Mouse (Mus musculus): ENCODE results near the gene Capn1. TPM values are rescaled to one million over a fixed set of nuclear protein-coding genes. Genes with fewer than 3 reads are reported as not detected.

Gene Capn1
- total and polyA plus RNA-seq, 3 experiments, result 38.5 to 168 (median 55.5) TPM

- Histone ChIP-seq H3K27me3 (ENCODE audit: insufficient read depth, low read length) (no peaks in the 10 kb centered on the region), H3K4me3 (ENCODE audit: low read depth, low read length) (peak overlapping the region; percentile 80), H3K36me3 (replicated peaks) (peaks cover 19% of the 10 kb centered on the region), H3K9me3 (replicated peaks) (no peaks in the 10 kb centered on the region), H3K4me1 (ENCODE audit: insufficient read depth, low read depth, low read length) (peaks cover 75% of the 10 kb centered on the region)
- DNase-seq (ENCODE audit: low spot score) (no peak), ATAC-seq (ENCODE audit: extremely low read depth, insufficient number of reproducible peaks, low FRiP score, poor library complexity, severe bottlenecking) (no peak)
- no peak for TF ChIP-seq POLR2AphosphoS5 (IDR thresholded peaks at IDR 0.05; ENCODE audit: insufficient replicate concordance, low read depth, low read length)
- no peak for TF ChIP-seq TAL1 (conservative IDR thresholded peaks at IDR 0.05; ENCODE audit: low read depth, low read length)
- TF ChIP-seq GATA1 (IDR thresholded peaks at IDR 0.05; ENCODE audit: borderline replicate concordance, low read length), result no peak
- TF ChIP-seq CTCF (IDR thresholded peaks at IDR 0.05; ENCODE audit: low read depth, low read length), result no peak
- TF ChIP-seq GATA2 (IDR thresholded peaks at IDR 0.05; ENCODE audit: borderline replicate concordance, low read depth, low read length), result no peak
These were observed 50.9 kb downstream of the Capn1 start for GRCm38 (mm10) chr19:5964804-5965203.

- peaks cover 26% of the 10 kb centered on the region for H3K36me3 ChIP-seq (replicated peaks)
- peak within 1 kb of the TSS; percentile 80 for H3K4me3 ChIP-seq (ENCODE audit: low read depth, low read length)
- H3K4me1 ChIP-seq (ENCODE audit: insufficient read depth, low read depth, low read length), result peaks cover 69% of the 10 kb centered on the region
- TF ChIP-seq GATA2 (IDR thresholded peaks at IDR 0.05; ENCODE audit: borderline replicate concordance, low read depth, low read length) (no peak), POLR2AphosphoS5 (IDR thresholded peaks at IDR 0.05; ENCODE audit: insufficient replicate concordance, low read depth, low read length) (no peak), CTCF (IDR thresholded peaks at IDR 0.05; ENCODE audit: low read depth, low read length) (no peak), TAL1 (conservative IDR thresholded peaks at IDR 0.05; ENCODE audit: low read depth, low read length) (no peak), GATA1 (IDR thresholded peaks at IDR 0.05; ENCODE audit: borderline replicate concordance, low read length) (no peak)
- DNase-seq (ENCODE audit: low spot score) (peak; percentile 84), ATAC-seq (ENCODE audit: extremely low read depth, insufficient number of reproducible peaks, low FRiP score, poor library complexity, severe bottlenecking) (peak; percentile 16; the same call in 1 of the 2 replicates)
- no peaks in the 10 kb centered on the region for H3K27me3 ChIP-seq (ENCODE audit: insufficient read depth, low read length)
- no peaks in the 10 kb centered on the region for H3K9me3 ChIP-seq (replicated peaks)
These were observed 51.7 kb downstream of the Capn1 start, which contains the start of gene Pola2 for GRCm38 (mm10) chr19:5963883-5964562. Gene Pola2, minus strand, starts transcription at chr19:5964202.

DNA sequence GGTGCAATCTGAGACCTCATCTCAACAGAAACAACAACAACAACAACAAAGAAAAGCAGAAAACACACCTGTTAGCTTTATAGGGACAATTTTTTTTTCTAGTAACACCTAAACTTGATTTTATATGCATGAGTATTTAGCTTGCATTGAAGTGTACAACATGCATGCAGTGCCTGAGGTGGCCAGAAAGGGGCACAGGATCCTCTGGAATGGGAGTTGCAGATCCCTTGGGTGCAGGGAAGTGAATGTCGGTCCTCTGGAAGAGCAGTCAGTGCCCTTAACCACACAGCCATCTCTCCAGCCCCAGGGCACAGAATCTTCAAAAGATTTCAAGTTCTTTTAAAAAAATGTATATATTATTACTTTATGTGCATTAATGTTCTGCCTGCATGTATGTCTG is 53.0 kb downstream of the Capn1 start:
- Histone ChIP-seq H3K9me3 (replicated peaks) (no peaks in the 10 kb centered on the region), H3K4me3 (ENCODE audit: low read depth, low read length) (peak overlapping the region; percentile 80), H3K27me3 (ENCODE audit: insufficient read depth, low read length) (no peaks in the 10 kb centered on the region), H3K36me3 (replicated peaks) (peaks cover 40% of the 10 kb centered on the region), H3K4me1 (ENCODE audit: insufficient read depth, low read depth, low read length) (peaks cover 55% of the 10 kb centered on the region)
- TF ChIP-seq POLR2AphosphoS5 (IDR thresholded peaks at IDR 0.05; ENCODE audit: insufficient replicate concordance, low read depth, low read length), result no peak
- TF ChIP-seq TAL1 (conservative IDR thresholded peaks at IDR 0.05; ENCODE audit: low read depth, low read length), result no peak
- no peak for TF ChIP-seq CTCF (IDR thresholded peaks at IDR 0.05; ENCODE audit: low read depth, low read length)
- TF ChIP-seq GATA1 (IDR thresholded peaks at IDR 0.05; ENCODE audit: borderline replicate concordance, low read length), result no peak
- TF ChIP-seq GATA2 (IDR thresholded peaks at IDR 0.05; ENCODE audit: borderline replicate concordance, low read depth, low read length), result no peak
- no peak for DNase-seq (ENCODE audit: low spot score)
- ATAC-seq (ENCODE audit: extremely low read depth, insufficient number of reproducible peaks, low FRiP score, poor library complexity, severe bottlenecking), result no peak

DNA sequence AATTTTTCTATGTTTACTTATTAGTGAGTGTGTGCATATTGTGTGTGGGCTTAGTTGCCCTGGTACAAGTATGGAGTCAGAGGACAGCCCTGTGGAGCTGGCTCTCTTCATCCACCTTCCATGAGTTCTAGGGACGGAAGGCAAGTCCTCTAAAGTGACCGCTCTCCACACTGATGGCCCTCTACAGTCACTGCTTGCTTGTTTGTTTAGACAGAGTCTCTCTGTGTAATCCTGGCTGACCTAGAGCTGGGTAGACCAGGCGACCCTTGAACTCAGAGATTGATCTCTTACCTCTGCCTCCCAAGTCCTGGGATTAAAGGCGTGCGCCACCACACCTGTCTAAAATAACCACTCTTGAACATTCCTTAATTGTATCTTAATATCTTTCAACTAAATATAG is 58.3 kb downstream of the Capn1 start:
- Histone ChIP-seq H3K9me3 (replicated peaks) (no peaks in the 10 kb centered on the region), H3K4me1 (ENCODE audit: insufficient read depth, low read depth, low read length) (peaks cover 23% of the 10 kb centered on the region), H3K4me3 (ENCODE audit: low read depth, low read length) (no peak overlapping the region), H3K36me3 (replicated peaks) (peaks cover 92% of the 10 kb centered on the region), H3K27me3 (ENCODE audit: insufficient read depth, low read length) (no peaks in the 10 kb centered on the region)
- no peak for TF ChIP-seq TAL1 (conservative IDR thresholded peaks at IDR 0.05; ENCODE audit: low read depth, low read length)
- TF ChIP-seq POLR2AphosphoS5 (IDR thresholded peaks at IDR 0.05; ENCODE audit: insufficient replicate concordance, low read depth, low read length), result no peak
- no peak for TF ChIP-seq CTCF (IDR thresholded peaks at IDR 0.05; ENCODE audit: low read depth, low read length)
- TF ChIP-seq GATA2 (IDR thresholded peaks at IDR 0.05; ENCODE audit: borderline replicate concordance, low read depth, low read length), result no peak
- TF ChIP-seq GATA1 (IDR thresholded peaks at IDR 0.05; ENCODE audit: borderline replicate concordance, low read length), result no peak
- no peak for DNase-seq (ENCODE audit: low spot score)
- ATAC-seq (ENCODE audit: extremely low read depth, insufficient number of reproducible peaks, low FRiP score, poor library complexity, severe bottlenecking), result no peak

DNA sequence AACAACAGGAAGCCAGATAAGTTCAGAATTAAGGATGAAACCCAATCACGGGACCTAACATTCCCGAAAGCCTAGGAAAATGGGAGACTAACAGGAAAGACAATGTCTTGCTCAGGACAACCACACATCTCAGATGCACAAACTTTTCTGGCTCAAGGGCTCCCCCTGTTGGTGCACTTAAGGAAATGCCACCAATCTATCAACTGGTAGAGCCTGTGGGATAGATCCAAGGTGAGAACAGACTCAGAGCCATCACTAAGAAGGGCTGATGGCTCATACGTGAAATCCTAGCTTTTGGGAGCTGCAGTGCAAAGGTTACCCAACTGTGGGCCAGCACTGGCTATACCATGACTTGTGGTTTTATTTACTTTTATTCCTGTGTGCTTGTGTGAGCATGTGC is 59.0 kb downstream of the Capn1 start:
- Histone ChIP-seq H3K27me3 (ENCODE audit: insufficient read depth, low read length) (no peaks in the 10 kb centered on the region), H3K4me1 (ENCODE audit: insufficient read depth, low read depth, low read length) (peaks cover 19% of the 10 kb centered on the region), H3K4me3 (ENCODE audit: low read depth, low read length) (no peak overlapping the region), H3K9me3 (replicated peaks) (no peaks in the 10 kb centered on the region), H3K36me3 (replicated peaks) (peaks cover 96% of the 10 kb centered on the region)
- TF ChIP-seq TAL1 (conservative IDR thresholded peaks at IDR 0.05; ENCODE audit: low read depth, low read length) (no peak), CTCF (IDR thresholded peaks at IDR 0.05; ENCODE audit: low read depth, low read length) (peak; percentile 80)
- DNase-seq (ENCODE audit: low spot score) (peak; percentile 64), ATAC-seq (ENCODE audit: extremely low read depth, insufficient number of reproducible peaks, low FRiP score, poor library complexity, severe bottlenecking) (no peak)

DNA sequence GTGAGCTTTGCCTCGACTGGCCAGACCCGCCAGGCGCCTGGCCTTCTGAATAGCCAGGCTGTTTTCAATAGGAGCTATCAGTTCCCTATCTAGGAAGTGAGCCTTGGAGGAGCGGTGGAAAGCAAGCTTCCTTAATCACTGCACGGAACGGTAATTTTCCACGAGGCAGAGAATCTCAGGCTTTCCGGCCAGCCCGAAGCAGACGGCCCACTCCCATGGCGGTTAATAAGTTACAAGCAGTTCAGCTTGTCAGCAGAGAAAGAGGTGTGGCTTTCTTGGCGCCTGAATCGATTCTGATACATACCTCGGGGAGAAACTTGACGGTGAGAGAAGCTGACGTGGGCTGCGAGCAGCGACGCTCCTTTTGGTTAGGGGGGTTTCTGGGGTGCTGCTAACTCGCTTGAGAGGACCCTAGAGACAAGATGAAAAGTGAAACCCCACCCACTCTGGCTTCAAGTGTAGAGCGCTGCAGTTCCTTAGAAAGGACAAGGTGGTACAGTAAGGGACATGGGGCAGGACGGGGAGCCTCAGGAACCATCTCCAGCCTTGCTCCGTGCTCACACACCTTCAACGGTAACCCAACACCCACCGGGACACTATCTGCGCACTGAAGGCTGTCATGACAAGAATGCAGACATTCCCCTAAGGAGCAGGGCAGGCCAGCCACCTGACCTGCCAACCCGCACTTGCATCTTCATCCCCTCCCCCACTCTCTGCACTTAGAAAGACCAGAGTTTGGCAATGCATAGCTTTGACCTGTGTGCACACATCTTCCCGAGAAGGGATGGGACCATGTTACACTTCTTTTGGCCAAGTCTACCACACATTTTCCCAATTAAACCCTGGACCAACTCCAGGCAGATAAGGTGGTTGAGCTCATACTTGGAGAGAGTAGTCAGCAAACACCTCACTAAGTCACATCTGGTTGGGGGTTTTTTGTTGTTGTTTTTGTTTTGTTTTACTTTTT is 59.7 kb downstream of the Capn1 start:
- Histone ChIP-seq H3K4me1 (ENCODE audit: insufficient read depth, low read depth, low read length) (peaks cover 12% of the 10 kb centered on the region), H3K4me3 (ENCODE audit: low read depth, low read length) (no peak overlapping the region), H3K36me3 (replicated peaks) (peaks cover 96% of the 10 kb centered on the region), H3K9me3 (replicated peaks) (no peaks in the 10 kb centered on the region), H3K27me3 (ENCODE audit: insufficient read depth, low read length) (no peaks in the 10 kb centered on the region)
- ATAC-seq (ENCODE audit: extremely low read depth, insufficient number of reproducible peaks, low FRiP score, poor library complexity, severe bottlenecking) (no peak), DNase-seq (ENCODE audit: low spot score) (no peak)
- TF ChIP-seq CTCF (IDR thresholded peaks at IDR 0.05; ENCODE audit: low read depth, low read length), result no peak
- TF ChIP-seq POLR2AphosphoS5 (IDR thresholded peaks at IDR 0.05; ENCODE audit: insufficient replicate concordance, low read depth, low read length), result no peak
- no peak for TF ChIP-seq GATA1 (IDR thresholded peaks at IDR 0.05; ENCODE audit: borderline replicate concordance, low read length)
- TF ChIP-seq TAL1 (conservative IDR thresholded peaks at IDR 0.05; ENCODE audit: low read depth, low read length), result no peak
- TF ChIP-seq GATA2 (IDR thresholded peaks at IDR 0.05; ENCODE audit: borderline replicate concordance, low read depth, low read length), result no peak

Measured in G1E (cell line).